Mouse (Mus musculus): ENCODE results near the gene Rfx7. TPM values are rescaled to one million over a fixed set of nuclear protein-coding genes. Genes with fewer than 3 reads are reported as not detected.
"Not testable (repeated sequence)": the region's sequence is repeated elsewhere in the genome, so short reads cannot be mapped to it uniquely, and the experiment has no call there.

Gene Rfx7
- polyA plus RNA-seq, 1 experiment from 2014 or later = 17.9 TPM

DNA sequence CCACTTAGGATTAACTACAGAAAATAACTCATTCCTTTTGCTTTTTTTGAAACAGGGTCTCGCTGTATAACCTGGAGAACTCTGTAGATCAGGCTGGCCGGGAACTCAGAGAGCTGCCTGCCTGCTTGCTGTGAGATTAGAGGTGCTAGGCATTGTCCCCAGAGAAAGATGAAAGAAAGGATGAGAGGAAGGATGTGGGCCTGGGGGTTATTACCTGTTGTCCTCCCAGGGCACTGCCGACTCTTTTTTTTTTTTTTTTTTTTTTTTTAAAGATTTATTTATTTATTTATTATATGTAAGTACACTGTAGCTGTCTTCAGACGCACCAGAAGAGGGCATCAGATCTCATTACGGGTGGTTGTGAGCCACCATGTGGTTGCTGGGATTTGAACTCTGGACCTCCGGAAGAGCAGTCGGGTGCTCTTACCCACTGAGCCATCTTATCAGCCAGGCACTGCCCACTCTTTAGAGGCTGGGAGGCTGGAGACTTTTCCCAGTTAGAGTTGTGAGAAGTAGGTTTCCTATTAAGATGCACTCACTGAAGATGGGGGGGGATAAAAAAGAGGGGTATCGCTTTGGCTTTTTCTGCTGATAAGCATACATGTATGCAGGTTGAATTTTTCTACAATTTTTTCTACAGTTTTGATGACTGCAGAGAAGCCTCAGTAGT lies 134.4 kb downstream of the Rfx7 start:
- not testable (repeated sequence) for ATAC-seq (replicated peaks; ENCODE audit: low FRiP score, low TSS enrichment, low read depth)

GRCm38 (mm10) chr9:72667126-72667525 lies 135.1 kb downstream of the Rfx7 start:
- Histone ChIP-seq H3K36me3 (ENCODE audit: control insufficient read depth, insufficient read depth, low read length) (peaks cover 74% of the 10 kb centered on the region), H3K9ac (ENCODE audit: low read length) (no peak overlapping the region), H3K4me1 (replicated peaks; ENCODE audit: control insufficient read depth, insufficient read depth, low read length) (peaks cover 31% of the 10 kb centered on the region), H3K27ac (ENCODE audit: low read depth) (no peak overlapping the region), H3K27me3 (replicated peaks; ENCODE audit: control insufficient read depth, insufficient read depth, low read length) (no peaks in the 10 kb centered on the region), H3K4me3 (ENCODE audit: low read depth, low read length) (no peak overlapping the region), H3K9me3 (ENCODE audit: control insufficient read depth, low read length) (no peaks in the 10 kb centered on the region), H3K4me2 (ENCODE audit: low read length) (no peak overlapping the region)
- WGBS = 68% methylated on average over 3 of the region's 3 CpGs
- ATAC-seq (replicated peaks; ENCODE audit: low FRiP score, low TSS enrichment, low read depth) (no peak), DNase-seq (ENCODE audit: low spot score) (no peak)

More for the DNA sequence above, 134.4 kb downstream of the Rfx7 start:
- DNase-seq (ENCODE audit: low spot score); H3K4me3 ChIP-seq (ENCODE audit: low read depth, low read length); H3K4me2 ChIP-seq (ENCODE audit: low read length); H3K9me3 ChIP-seq (ENCODE audit: control insufficient read depth, low read length); H3K9ac ChIP-seq (ENCODE audit: low read length); H3K27me3 ChIP-seq (replicated peaks; ENCODE audit: control insufficient read depth, insufficient read depth, low read length); H3K27ac ChIP-seq (ENCODE audit: low read depth): not testable (repeated sequence)
- Histone ChIP-seq H3K36me3 (ENCODE audit: control insufficient read depth, insufficient read depth, low read length) (peaks cover 67% of the 10 kb centered on the region), H3K4me1 (replicated peaks; ENCODE audit: control insufficient read depth, insufficient read depth, low read length) (peaks cover 31% of the 10 kb centered on the region)
- 83% methylated on average over 6 of the region's 8 CpGs for WGBS

DNA sequence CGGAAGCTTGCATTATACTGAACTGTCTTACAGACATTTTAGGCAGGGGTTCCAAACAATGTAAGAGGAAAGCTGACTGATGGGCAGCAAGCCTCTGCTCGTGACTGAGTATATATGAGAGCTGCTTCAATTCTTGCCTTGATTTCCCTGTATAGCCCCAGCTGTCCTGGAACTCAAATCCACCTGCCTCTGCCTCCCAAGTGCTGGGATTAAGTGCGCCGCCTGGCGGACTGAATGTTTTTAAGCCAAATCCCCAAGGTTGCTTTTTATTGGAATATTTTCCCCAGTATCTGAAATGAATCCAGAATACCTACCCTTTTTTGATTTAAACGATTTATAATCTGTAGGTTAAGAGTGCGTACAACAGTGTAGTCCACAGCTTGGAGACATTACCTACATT lies 137.3 kb downstream of the Rfx7 start:
- WGBS = 81% methylated on average over 7 of the region's 7 CpGs
- Histone ChIP-seq H3K36me3 (ENCODE audit: control insufficient read depth, insufficient read depth, low read length) (peaks cover 89% of the 10 kb centered on the region), H3K27ac (ENCODE audit: low read depth) (no peak overlapping the region), H3K9me3 (ENCODE audit: control insufficient read depth, low read length) (no peaks in the 10 kb centered on the region), H3K4me3 (ENCODE audit: low read depth, low read length) (no peak overlapping the region), H3K9ac (ENCODE audit: low read length) (no peak overlapping the region), H3K4me2 (ENCODE audit: low read length) (no peak overlapping the region), H3K4me1 (replicated peaks; ENCODE audit: control insufficient read depth, insufficient read depth, low read length) (peaks cover 25% of the 10 kb centered on the region), H3K27me3 (replicated peaks; ENCODE audit: control insufficient read depth, insufficient read depth, low read length) (no peaks in the 10 kb centered on the region)
- DNase-seq (ENCODE audit: low spot score) (no peak), ATAC-seq (replicated peaks; ENCODE audit: low FRiP score, low TSS enrichment, low read depth) (no peak)

GRCm38 (mm10) chr9:72672361-72672760 lies 140.3 kb downstream of the Rfx7 start:
- H3K4me1 ChIP-seq (replicated peaks; ENCODE audit: control insufficient read depth, insufficient read depth, low read length) = peaks cover 6% of the 10 kb centered on the region; the same call in 1 of the 2 replicates
- H3K27ac ChIP-seq (ENCODE audit: low read depth) = no peak overlapping the region
- 24% methylated on average over 2 of the region's 2 CpGs for WGBS
- DNase-seq (ENCODE audit: low spot score) (peak; percentile 94), ATAC-seq (replicated peaks; ENCODE audit: low FRiP score, low TSS enrichment, low read depth) (no peak)
- no peaks in the 10 kb centered on the region for H3K9me3 ChIP-seq (ENCODE audit: control insufficient read depth, low read length)
- no peaks in the 10 kb centered on the region for H3K27me3 ChIP-seq (replicated peaks; ENCODE audit: control insufficient read depth, insufficient read depth, low read length)
- H3K36me3 ChIP-seq (ENCODE audit: control insufficient read depth, insufficient read depth, low read length) = peaks cover 92% of the 10 kb centered on the region
- no peak overlapping the region for H3K4me3 ChIP-seq (ENCODE audit: low read depth, low read length)
- no peak overlapping the region for H3K9ac ChIP-seq (ENCODE audit: low read length)
- H3K4me2 ChIP-seq (ENCODE audit: low read length) = no peak overlapping the region

Small RNA genes within 50 kb of the gene (microRNA-seq; reads per million reads assigned to microRNA genes)
- gene Gm28010 = not detected

Other genes with a start within 250 kb of the Rfx7 start
- gene Mns1, start 94.2 kb upstream of the Rfx7 start, polyA plus RNA-seq (2014; fragmentation: Nextera tagmentation; extraction: Ambion mirVana) = 20.9 and 24.0 TPM in 2 replicates
- gene Tex9, start 40.0 kb upstream of the Rfx7 start, polyA plus RNA-seq (2014; fragmentation: Nextera tagmentation; extraction: Ambion mirVana) = 22.8 and 25.0 TPM in 2 replicates
- 671 and 756 TPM in 2 replicates for gene Nedd4, start 130.1 kb downstream of the Rfx7 start, polyA plus RNA-seq (2014; fragmentation: Nextera tagmentation; extraction: Ambion mirVana)